Mouse (Mus musculus) liver, embryonic 14.5 days (tissue): ENCODE data around the gene Gja6. TPM values are rescaled to one million over a fixed set of nuclear protein-coding genes. Genes with fewer than 3 reads are reported as not detected.
A peak's percentile ranks its signal among the peaks of the same experiment; 100 is the strongest.

Experiments
- ATAC-seq: fragments of 200-750 bp; cut with Nextera tagmentation; 2 replicates; pipeline ENCODE4 v1.8.0; 2017; ENCODE audit warnings: moderate number of reproducible peaks, mild to moderate bottlenecking, moderate library complexity; ENCODE audit not compliant: insufficient read depth
- DNase-seq, 3 experiments: peaks; one replicate each; pipeline ENCODE4 v3.0.0-alpha.2; 2012 to 2013; ENCODE audit warnings: low read depth in 3 of 3, low spot score in 3 of 3
- H3K27ac ChIP-seq: fragments of 300-500 bp; sonication (generic); 2 replicates; pipeline ENCODE4 v1.5.1; 2014; ENCODE audit warnings: moderate library complexity, mild to moderate bottlenecking, control low read depth, inconsistent platforms
- H3K27me3 ChIP-seq: fragments of 300-500 bp; sonication (generic); 2 replicates; pipeline ENCODE4 v1.6.1; 2014; ENCODE audit warnings: mild to moderate bottlenecking, low read length, moderate library complexity; ENCODE audit not compliant: control insufficient read depth, insufficient read depth
- H3K36me3 ChIP-seq: fragments of 300-500 bp; sonication (generic); replicated peaks from 2 replicates; pipeline ENCODE4 v1.6.1; 2014; ENCODE audit warnings: low read depth; ENCODE audit not compliant: control insufficient read depth, insufficient read depth
- H3K4me1 ChIP-seq, 2 experiments: fragments of 200-500 bp in 1 of 2; fragments of 300-500 bp in 1 of 2; sonication (generic) in 1 of 2; replicated peaks; 2 replicates each; pipeline ENCODE4 v1.6.1; 2012 to 2014; ENCODE audit warnings: antibody characterized with exemption in 1 of 2, inconsistent platforms in 1 of 2, low read length in 1 of 2; ENCODE audit not compliant: control insufficient read depth in 2 of 2, insufficient read depth in 2 of 2
- H3K4me2 ChIP-seq: fragments of 300-500 bp; sonication (generic); 2 replicates; pipeline ENCODE4 v1.6.1; 2014; ENCODE audit warnings: low read depth, mild to moderate bottlenecking, control low read depth, moderate library complexity
- H3K4me3 ChIP-seq, 2 experiments: fragments of 200-500 bp in 1 of 2; fragments of 300-500 bp in 1 of 2; sonication (generic) in 1 of 2; 2 replicates each; pipeline ENCODE4 v1.5.1; 2012 to 2014; ENCODE audit warnings: low read depth in 2 of 2, low read length in 2 of 2, mild to moderate bottlenecking in 2 of 2, control low read depth in 1 of 2, inconsistent platforms in 1 of 2, moderate library complexity in 1 of 2; ENCODE audit not compliant: insufficient read depth in 1 of 2
- H3K9ac ChIP-seq: fragments of 300-500 bp; sonication (generic); replicated peaks from 2 replicates; pipeline ENCODE4 v1.6.1; 2014; ENCODE audit warnings: mild to moderate bottlenecking, control low read depth, moderate library complexity
- H3K9me3 ChIP-seq: fragments of 300-500 bp; sonication (generic); 2 replicates; pipeline ENCODE4 v1.6.1; 2016; ENCODE audit warnings: low read length, mixed read lengths; ENCODE audit not compliant: control insufficient read depth
- CTCF ChIP-seq: IDR thresholded peaks from 2 replicates; pipeline ENCODE4 v1.5.1; 2016; ENCODE audit warnings: antibody characterized with exemption, low read depth, control low read depth
- EP300 ChIP-seq: IDR thresholded peaks from 2 replicates; pipeline ENCODE4 v1.6.1; 2016; ENCODE audit warnings: antibody characterized with exemption, low read depth
- WGBS: fragments of 180-500 bp; shearing (Covaris S2); extraction: QIAGEN DNeasy Blood & Tissue Kit; methylation state at CpG from one replicate; pipeline ENCODE4 v1.1.7; 2014; ENCODE audit not compliant: insufficient replicate concordance; 5-methylcytosine and 5-hydroxymethylcytosine counted together
- polyA plus RNA-seq, 2 experiments: library from polyadenylated mRNA; depleted of rRNA in 1 of 2; stranded (reverse) in 1 of 2; unstranded in 1 of 2; fragments of >200 nt; fragmentation: Nextera tagmentation in 1 of 2; extraction: Ambion mirVana in 1 of 2; gene quantifications; 2 replicates each; pipeline versions ENCODE4 v1.2.1 to v1.2.3; 2012 to 2014

Gene Gja6
- polyA plus RNA-seq, 2 experiments, result 0.40 to 1.0 TPM

DNA sequence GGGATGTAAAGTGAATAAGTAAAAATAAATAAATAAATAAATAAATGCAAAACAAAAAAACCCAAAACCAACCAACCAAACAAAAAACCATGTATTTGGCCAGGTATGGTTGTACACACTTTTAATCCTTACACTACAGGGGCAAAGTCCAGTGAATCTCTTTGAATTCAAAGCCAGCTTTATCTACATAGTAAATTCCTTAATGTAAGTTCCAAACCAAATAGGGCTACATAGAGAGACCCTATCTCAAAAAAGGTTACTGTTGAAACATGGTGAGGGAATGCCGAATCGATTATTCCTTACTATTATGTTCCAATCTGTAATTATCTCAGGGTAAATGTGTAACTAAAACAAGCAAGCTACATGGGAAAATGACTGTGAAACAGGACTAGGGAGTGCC is 5.7 kb downstream of the Gja6 start:
- no peak for ATAC-seq
- TF ChIP-seq EP300 (no peak), CTCF (no peak)

DNA sequence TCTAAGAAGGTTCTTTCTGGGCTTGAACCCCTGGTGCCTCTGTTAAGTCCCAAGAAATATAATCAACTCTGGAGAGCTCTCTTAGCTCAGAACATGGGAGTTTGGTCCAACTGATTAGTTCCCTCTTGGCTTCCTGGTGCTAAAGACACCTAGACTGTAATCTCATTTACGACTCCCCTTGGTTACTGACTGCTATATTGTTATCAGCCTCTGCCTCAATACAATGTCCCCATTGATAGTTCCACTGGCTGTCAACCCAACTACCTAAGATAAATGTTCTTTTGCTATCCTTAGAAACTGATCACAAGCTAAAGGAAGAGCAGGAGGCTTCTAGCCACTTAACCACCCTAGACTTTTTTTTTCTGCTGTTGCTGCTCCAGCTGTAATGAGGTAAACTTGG is 14.8 kb downstream of the Gja6 start:
- WGBS, result 33% methylated on average over 1 of the region's 1 CpGs
- ATAC-seq, result peak; percentile 78
- Histone ChIP-seq H3K4me2 (no peak overlapping the region), H3K4me3 (no peak overlapping the region), H3K27me3 (no peaks in the 10 kb centered on the region), H3K9ac (no peak overlapping the region), H3K9me3 (no peaks in the 10 kb centered on the region), H3K36me3 (no peaks in the 10 kb centered on the region), H3K27ac (no peak overlapping the region), H3K4me1 (no peaks in the 10 kb centered on the region)
- TF ChIP-seq EP300 (peak; percentile 54), CTCF (no peak)
- DNase-seq, result no peak

More for the DNA sequence above, 5.7 kb downstream of the Gja6 start:
- H3K4me1 ChIP-seq, result peaks cover 0 to 4% of the 10 kb centered on the region in 2 experiments; a peak in 2 of 4 replicates
- DNase-seq, result no peak
- no peaks in the 10 kb centered on the region for H3K27me3 ChIP-seq
- no peaks in the 10 kb centered on the region for H3K9me3 ChIP-seq
- H3K4me3 ChIP-seq, result no peak overlapping the region
- H3K4me2 ChIP-seq, result no peak overlapping the region
- H3K9ac ChIP-seq, result no peak overlapping the region
- 72% methylated on average over 2 of the region's 2 CpGs for WGBS
- H3K27ac ChIP-seq, result no peak overlapping the region
- no peaks in the 10 kb centered on the region for H3K36me3 ChIP-seq

DNA sequence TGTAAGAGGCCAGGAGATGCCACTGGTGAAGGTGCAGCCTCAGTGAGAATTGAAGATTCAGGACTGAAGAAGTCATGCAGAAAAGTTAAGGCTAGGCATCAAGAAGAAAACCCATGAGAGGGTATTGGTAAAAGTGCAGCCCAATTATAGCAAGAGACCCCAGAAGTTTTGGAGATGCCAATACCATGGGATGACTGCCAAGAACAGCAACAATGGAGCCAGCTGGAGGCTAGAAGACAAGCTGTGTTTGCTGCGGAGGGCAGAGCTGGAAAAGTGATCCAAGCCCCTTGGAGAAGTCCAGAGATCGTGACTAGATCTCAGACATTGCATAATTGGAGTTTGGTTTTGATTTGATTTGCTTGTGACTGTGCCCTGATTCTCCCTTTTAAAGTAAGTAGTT is 20.6 kb downstream of the Gja6 start:
- no peaks in the 10 kb centered on the region for H3K4me1 ChIP-seq
- ATAC-seq, result no peak
- 57% methylated on average over 2 of the region's 2 CpGs for WGBS
- H3K9me3 ChIP-seq, result no peaks in the 10 kb centered on the region
- H3K27me3 ChIP-seq, result no peaks in the 10 kb centered on the region
- no peaks in the 10 kb centered on the region for H3K36me3 ChIP-seq
- no peak for TF ChIP-seq EP300
- no peak for TF ChIP-seq CTCF
- H3K4me2 ChIP-seq, result no peak overlapping the region
- H3K4me3 ChIP-seq, result no peak overlapping the region
- no peak overlapping the region for H3K27ac ChIP-seq
- DNase-seq, result no peak
- no peak overlapping the region for H3K9ac ChIP-seq

DNA sequence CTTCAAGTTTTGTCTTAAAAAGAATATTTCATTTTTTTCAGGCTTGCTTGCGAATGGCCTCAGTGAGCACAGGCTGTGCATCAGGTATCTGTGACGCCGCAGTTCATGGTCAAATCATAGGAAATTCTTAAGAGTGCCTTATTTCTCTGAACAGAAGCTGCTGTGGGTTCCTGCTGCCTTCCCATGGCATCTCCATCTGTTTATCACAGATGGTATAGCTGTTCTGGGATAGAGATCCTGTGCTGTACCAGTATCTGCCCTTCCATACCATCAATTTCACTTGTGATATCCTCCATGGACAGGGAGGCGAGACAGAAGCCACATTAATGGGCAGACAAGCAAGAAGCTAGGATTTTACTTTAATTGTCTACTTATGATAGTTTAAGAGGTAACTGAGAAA is 40.3 kb downstream of the Gja6 start:
- Histone ChIP-seq H3K9ac (no peak overlapping the region), H3K27me3 (no peaks in the 10 kb centered on the region; the same call in 1 of the 2 replicates), H3K4me1 (no peaks in the 10 kb centered on the region), H3K4me3 (no peak overlapping the region), H3K4me2 (no peak overlapping the region), H3K27ac (no peak overlapping the region), H3K36me3 (no peaks in the 10 kb centered on the region), H3K9me3 (no peaks in the 10 kb centered on the region)
- TF ChIP-seq CTCF (no peak), EP300 (no peak)
- DNase-seq (no peak), ATAC-seq (no peak)
- WGBS, result 74% methylated on average over 4 of the region's 4 CpGs

DNA sequence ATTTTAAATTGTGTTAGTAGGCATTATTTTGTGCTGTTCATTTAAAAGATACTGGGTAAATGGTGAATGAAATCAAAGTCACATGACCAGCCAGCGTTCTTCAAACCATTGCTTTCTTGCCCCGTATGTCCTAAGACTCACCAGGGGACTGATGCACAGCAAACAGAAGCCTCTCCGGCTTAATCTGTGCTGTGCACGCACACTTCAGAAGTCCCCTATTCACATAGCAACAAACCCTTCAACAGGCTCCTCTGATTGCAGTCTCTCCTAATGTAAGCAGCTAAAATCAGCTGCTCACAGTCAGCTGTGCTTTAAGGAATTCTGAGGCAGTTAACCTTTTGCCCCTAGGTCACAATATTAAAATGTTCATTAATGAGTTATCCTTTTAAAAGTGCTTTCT is 41.8 kb downstream of the Gja6 start:
- DNase-seq (no peak), ATAC-seq (no peak)
- Histone ChIP-seq H3K36me3 (no peaks in the 10 kb centered on the region), H3K9me3 (no peaks in the 10 kb centered on the region), H3K4me3 (no peak overlapping the region), H3K4me2 (no peak overlapping the region), H3K27me3 (no peaks in the 10 kb centered on the region; the same call in 1 of the 2 replicates), H3K9ac (no peak overlapping the region), H3K27ac (no peak overlapping the region), H3K4me1 (no peaks in the 10 kb centered on the region)
- 76% methylated on average over 4 of the region's 4 CpGs for WGBS
- no peak for TF ChIP-seq CTCF
- TF ChIP-seq EP300, result no peak
